Mouse (Mus musculus): ENCODE measurements at regions not wholly inside any gene's neighbourhood (a gene's known extent, or its start where the extent isn't known, plus 50 kb on each side); places are given as distances from the start of the nearest gene placed in this dataset.

DNA sequence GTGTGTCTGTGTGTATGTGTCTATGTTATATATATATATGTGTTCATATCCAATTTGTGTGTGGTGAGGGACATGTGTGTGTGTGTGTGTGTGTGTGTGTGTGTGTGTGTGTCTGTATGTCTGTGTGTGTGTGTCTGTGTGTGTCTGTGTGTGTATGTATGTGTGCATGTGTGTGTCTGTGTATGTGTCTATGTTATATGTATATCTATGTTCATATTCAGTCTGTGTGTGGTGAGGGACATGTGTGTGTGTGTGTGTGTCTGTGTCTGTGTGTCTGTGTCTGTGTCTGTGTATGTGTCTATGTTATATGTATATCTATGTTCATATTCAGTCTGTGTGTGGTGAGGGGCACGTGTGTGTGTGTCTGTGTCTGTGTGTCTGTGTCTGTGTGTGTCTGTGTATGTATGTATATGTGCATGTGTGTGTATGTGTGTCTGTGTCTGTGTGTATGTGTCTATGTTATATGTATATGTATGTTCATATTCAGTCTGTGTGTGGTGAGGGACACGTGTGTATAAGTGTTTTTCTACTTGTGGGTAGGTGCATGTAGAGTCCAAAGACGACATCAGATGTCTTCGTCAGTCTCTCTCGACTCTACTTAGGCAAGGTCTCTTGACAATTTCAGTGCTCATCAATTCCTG, 370.5 kb upstream of the Slc7a11 start:
- no peak for DNase-seq

DNA sequence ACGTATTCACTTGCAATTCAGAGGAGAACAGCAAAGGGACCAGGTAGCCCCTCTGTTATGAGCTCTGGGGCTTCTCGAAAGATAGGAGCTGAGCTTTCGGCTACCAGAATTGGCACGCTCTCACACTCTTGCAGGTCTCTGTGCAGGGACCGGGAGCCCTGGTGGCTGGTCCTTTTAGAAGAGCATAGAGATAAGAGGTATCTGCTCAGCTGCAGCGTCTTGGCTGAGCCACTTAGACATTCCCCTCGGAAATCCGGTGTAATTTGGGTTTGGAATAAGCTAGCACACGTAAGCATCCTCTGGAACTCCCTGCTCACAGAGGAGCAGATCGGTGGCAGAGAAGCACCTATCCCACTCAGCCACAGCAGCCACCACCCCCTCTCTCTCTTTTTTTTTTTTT, 372.3 kb upstream of the Slc7a11 start:
- DNase-seq, result peak; percentile 38

DNA sequence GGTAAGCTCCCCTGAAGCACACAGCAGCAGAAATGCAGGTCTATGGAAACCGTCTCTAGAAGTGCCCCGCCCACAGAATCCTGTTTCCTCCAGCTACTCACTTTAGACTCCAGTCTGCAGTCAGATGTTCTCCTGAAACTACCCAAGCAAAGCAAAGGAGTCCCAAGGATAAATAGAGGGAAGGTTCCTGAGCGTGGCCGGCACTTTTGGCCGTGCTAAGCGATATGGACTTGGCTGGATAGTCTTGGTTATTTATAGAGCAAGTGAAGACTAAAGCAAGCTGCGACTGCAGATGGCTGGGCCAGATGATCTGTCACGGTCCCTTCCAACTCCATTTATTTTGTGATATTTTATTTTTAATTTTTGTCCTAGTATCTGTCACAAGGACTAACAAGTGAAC, 373.1 kb upstream of the Slc7a11 start:
- DNase-seq, result peak; percentile 83

DNA sequence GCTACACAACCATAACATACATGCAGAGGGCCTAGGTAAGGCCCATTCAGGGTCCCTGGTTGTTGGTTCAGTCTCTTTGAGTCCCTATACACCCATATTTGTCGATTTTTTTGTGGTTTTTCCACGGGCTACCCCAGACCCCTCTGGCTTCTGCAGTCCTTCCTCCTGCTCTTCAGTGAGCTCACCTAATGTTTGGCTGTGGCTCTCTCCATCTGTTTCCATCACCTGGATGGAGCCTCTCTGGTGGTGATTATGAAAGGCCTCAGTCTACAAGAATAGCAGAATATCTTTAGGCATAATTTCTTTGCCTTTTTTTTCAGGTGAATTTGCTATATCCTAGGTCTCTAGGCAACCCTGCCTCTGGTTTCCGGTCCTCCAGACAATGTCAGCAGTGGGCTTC, 373.9 kb upstream of the Slc7a11 start:
- DNase-seq, result peak; percentile 55

DNA sequence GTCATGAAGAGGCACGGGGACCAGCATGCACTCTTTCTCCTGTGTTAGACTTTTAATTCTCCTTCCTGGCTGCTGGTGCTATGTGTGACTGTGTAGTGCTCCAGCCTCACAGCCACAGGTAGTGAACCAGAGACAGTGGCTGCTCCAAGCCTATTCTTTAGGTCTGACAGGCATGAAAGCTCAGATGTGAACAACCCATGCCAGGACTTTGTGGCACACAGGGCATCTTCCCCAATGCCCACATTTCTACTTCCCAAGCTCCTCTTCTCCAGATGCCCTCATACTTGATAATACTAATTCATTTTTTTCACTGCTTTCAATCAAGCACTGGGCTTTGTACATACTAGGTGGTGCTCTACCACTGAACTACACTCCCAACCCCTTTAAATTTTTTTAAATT, 377.4 kb upstream of the Slc7a11 start:
- no peak for DNase-seq

DNA sequence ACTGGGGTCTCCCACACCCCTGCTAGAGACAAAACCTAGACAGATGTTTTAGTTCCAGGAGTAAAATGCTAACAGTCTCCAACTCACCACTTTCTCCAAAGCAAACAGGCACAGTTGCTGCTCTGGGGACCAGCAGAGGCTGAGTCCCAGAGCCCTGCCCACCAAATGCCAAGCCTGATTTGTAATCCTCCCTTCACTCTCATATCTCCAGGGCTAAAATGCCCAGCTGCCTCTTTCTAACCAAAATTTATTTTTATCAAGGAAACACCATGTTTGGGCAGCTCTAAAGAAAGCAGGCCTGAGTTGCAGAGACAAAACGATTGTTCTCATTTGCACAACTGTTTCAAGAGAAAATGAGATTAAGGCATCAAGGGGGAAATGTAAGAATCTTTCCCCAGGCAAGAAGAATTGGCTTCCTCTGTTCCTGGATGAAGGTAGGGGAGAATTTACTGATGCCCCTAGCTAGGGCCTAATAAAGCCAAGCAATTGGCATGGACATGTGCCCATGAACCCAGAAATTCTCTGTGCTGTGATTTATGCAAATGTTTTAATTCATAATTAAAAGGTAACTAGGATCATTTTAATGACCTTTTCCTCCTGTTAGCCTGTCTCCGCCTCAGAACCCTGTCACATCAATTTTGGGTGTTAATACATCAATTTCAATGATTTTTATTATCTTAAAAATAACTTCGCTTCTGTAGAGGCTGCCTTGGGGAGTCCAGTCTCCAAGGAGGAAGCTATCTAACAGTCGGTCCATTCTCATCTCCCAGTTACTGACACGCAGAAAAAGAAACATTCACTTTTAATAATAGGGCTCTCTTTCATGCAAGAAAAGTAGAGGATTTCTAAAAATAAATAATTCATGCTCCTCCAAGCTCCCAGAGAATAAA, 382.4 kb upstream of the Slc7a11 start:
- DNase-seq, result no peak

DNA sequence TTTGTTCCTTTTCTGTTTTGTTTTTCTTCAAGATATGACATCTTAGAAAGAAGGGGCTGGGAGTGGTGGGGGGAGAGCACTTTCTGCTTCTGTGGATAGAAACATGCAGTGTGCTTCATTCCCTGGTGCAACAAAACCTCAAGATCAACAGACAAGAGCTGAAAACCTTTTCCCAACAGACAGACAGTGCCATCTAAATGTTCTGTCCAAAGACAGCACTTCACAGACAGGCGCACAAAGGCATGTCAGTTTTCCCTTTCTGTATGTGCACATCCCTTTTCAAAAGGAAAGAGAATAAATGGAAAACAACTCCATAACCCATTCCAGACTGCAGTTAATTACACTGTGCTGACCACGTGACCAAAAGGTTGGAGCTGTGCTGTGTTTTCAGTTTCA, 383.0 kb upstream of the Slc7a11 start:
- DNase-seq, result no peak

DNA sequence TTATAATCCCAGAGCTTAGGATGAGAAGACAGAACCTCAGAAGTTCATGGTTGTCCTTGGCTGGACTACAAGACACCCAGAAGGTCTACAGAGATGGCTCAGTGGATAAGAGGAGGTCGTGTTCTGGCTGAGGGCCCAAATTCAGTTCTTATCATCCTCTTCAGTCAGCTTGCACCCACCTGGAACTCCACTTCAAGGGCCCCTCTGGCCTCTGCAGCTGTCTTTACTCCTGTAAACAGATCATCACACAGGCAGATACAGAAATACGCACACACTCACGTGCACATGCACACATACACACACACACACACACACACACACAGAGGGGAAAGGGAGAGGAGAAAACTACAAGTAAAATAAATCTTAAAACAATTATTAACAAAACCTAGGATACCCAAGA, 385.8 kb upstream of the Slc7a11 start:
- no peak for DNase-seq

DNA sequence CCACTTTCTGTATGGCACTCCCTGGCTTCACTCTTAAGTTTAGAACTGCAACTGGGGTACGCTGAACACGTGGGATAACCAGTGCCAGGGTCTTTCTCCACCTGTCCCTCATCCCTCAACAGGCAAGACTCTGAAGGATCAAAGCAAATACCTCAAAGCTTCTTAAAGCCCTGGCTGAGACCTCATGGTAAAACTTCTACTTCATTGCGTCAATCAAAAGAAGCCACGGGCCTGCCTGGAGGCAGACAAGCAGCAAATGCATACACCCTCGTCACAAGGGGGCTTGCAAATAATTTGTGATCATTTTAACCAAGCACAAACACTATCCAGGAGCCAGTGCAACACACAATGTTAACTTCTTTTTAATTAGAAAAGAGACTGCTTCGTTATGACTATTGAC, 387.0 kb upstream of the Slc7a11 start:
- DNase-seq, result no peak

DNA sequence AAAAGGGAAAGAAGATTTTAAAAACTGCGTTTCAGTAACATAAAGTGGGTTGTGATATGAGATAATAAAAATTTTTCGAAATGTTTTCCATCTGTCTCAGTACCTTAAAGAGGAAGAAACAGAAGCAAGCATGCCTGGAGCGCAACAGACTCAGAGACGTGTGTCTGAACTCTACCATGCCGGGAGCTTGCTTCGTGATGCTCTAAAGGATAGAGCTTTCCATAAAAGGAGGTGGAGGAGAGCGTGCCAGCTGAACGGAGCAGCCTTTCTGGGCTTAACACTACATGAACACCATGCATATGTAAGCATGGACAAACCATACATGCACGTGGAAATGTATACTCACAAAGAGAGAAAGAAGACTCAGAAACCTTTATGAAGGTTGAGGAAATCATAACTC, 387.5 kb upstream of the Slc7a11 start:
- DNase-seq, result no peak

DNA sequence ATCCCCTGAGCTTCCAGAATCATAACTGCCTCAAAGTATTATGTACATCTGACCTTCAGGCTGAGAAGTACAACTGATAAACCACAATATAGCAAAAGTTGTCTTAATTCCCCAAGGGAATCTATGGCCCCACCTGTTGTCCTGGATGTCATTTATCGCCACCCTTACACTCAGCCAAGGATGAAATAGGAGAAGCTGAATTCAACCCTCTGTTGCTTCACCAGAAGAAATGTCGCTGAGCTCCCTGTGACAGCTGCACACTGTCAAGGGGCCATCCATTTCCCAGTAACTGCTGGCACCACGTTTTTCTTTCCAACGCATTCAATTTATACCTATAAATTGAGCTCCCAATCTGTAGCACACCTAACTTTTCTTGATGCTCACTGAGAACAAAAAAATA, 382.0 kb upstream of the Noct start:
- no peak for DNase-seq

DNA sequence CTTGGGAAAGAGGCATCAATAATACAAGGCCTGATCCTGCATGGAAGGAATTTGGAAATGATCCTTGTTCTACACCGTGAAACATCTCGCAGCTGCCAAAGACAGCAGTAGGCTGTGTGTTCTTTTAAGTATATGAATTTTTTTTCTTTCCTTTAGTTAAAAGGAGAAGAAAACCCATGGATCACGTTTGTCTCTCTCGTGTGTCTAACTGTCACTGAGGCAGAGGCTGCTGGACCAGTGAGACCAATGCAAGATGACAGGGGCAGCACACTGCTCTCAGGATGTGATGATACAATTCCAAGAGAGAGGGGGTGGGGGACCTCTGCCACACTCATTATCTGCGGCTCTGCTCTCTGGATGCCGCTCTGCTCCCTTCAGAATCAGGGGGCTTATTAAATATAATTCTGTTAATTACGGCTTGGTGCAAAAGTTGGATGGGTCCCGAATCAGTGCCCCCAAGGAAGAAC, 379.4 kb upstream of the Noct start:
- no peak for DNase-seq

DNA sequence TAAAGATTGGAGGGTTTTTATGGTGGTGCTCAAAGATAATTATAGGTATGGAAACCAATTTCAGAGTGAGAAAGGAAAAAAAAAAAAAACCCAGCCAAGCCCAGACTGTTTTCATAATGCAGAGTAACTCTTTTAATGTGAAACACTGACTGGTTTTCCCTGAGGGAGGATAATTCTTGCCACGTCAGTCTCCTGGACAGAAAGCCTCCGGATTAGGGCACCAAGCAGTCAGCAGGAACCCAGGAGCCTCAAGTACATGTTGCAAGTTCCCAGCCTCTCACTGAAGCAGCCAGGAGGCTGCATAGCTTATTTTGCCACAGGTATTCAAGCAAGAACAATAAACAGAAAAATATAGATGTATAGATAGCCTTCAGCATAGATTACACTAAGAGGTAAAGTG, 378.9 kb upstream of the Noct start:
- DNase-seq, result no peak

DNA sequence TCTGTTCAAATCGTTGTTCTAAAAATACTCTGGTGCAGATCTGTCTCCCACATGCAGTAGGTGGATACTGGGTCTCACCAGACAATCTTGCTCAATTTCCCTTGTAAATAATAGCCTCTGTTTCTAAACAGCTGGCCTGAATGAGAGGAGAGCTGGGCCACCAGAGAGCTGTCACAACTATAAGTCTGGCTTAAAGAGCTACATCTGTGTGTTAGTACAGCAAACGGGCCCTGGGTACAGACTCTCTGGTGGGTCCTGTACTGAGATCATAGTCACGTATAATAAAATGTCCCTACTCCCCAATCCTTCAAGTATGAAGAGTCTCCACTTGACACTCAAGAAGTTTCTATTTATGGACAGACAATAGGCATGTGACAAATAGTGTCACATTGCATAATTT, 375.7 kb upstream of the Noct start:
- no peak for DNase-seq

DNA sequence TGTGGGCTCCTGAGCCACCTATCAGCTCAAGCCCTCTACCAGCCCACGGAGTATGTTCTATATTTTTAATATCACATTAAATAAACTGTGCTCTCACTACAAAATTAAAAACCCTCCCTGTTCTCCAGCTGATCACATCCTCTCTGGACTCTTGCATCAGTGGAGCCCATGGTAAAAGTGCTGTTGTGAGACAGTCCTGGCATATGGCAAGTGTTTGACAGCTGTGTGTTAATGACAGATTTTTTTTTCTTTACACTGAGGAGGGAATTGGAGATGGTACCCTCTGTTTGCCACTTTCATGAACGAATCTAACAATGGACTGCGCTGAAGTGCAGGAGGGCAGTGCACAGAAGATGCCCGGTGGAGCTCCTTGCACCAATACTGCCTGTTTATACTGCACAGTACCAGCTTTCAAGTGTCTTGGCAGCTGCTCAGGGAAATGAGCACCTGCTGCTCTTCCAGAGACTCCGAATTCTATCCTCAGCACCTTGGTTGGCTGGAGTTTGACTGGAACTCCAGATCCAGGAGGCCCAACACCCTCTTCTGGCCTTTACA, 373.1 kb upstream of the Noct start:
- DNase-seq, result no peak

DNA sequence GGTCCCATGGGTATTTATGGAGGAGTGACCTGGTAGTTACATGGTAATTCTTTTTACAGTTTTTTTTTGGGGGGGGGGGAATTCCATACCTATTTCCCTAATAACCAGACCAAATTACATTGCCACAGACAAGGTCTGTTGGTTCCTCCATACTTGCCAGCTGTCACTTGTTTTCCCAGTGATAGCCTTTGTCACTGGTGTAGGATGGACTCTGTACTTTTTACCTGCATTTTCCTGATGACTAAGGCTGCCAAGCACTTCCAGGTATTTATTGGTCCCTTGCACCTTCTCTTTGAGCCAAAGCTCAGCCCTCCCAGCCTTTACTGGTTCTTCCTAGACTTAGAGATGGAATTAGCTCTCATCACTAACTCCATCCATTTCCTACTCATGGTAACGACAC, 357.1 kb upstream of the Noct start:
- no peak for DNase-seq

DNA sequence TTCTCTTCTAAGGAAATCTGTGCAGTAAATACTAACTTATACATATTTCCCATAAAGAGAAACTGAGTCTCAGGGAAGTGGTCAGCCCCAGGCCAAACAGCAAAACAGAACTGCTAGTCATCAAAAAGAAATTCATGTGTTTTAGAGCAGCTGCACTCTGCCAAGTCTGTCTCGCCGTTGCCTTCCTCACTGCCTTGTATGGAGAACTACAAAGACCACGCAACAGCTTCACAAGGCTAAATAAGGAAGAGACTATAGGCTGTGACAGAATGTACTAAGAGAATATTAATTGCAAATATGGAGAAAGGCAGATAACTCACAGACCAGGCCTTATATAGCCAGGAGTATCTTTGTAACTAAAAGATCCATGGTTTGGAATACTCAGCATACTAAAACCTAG, 355.0 kb upstream of the Noct start:
- no peak for DNase-seq

DNA sequence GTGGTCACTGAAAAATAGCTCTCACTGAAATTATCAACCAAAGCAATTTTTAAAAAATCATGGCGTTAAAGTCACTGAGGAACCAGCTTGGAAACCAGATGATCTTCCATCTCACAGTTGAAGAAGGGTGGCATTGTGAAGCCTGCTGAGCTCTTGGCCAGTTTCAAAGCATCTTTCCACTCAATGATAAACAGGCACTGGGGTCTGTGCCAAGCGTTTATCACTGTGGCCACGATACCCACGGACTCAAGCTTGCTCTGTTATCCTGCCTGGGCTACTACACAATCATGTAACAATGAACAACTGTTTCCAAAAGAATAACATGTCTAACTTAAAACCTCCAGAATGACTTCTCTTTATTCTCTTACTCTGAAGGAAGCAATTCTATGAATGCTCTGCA, 345.2 kb upstream of the Noct start:
- no peak for DNase-seq

DNA sequence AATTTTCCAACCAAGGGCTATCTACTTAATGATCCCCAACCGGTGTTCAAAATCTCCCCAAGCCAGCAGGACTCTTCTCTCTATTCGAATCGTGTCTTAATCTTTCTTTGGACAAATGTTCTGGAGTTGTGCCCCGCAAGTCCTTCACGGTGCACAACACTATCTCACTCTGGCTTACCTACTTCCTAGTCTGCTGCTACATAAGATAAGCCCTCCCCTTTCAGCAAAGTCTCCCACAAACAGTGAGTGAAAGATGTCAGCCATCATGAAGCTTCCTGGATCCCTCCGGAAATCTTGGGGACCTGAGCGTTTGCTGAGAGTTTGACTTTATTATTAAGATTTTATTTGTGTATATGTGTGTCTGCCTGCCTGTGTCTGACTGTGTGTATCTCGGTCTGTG, 344.7 kb upstream of the Noct start:
- DNase-seq, result no peak

DNA sequence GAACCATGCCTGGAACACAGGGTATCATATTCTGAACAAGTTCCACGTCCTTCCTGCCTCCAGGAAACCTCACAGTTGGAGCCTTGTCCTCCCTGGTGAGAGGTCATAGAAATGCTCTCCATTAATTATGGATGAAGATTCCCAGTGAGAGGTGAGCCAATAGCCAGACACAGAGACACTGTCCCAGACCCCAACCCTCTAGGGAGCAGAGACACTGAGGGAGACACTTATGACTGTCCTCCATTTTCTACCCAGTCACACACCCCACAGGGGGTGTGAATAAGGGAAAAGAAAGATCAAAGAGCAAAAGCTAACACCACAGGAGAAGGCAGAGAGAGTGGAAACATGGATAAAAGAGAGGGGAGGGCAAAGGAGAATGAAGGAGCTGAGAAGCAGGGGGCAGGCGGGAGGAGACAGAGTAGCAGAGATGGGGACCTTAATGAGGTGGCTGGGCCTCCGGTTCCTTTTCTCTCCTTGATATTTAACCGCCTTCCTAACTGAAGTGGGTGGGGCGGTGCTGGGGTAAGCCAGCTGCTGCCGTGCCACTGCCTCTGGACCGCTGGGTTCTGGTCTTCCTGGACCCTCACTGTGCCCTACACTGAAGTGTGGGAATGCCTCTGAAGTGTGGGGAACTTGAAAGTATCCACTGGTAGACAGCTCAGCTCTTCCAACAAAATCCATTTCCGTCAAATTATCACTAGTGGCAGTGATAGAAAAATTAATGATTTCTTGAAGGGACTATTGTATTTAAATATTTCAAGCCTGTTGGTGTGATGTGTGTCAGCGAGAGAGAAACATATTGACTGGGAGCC, 342.6 kb upstream of the Noct start:
- DNase-seq, result no peak

DNA sequence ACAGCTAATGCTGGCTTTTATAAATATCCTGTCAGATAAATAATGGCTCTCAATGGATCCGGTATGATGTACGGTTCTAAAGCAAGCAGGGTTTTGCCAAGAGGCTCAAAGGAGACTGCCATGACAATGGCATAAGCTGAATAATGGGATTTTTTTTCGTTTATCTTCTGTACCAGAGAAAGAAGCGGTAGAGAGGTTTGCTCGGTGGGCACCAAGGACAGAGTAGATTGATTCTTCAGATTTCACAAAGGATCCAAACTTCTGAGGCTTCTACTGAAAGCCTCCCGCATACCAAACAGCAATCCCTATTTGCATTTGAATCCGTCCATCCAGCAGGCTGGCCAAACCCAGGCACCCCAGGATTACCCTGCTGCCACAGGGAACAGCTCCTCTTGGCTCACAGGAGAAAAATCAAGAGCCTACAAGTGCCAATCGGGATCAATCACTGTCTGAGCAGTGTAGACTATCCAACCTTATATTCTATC, 342.0 kb upstream of the Noct start:
- DNase-seq, result no peak

DNA sequence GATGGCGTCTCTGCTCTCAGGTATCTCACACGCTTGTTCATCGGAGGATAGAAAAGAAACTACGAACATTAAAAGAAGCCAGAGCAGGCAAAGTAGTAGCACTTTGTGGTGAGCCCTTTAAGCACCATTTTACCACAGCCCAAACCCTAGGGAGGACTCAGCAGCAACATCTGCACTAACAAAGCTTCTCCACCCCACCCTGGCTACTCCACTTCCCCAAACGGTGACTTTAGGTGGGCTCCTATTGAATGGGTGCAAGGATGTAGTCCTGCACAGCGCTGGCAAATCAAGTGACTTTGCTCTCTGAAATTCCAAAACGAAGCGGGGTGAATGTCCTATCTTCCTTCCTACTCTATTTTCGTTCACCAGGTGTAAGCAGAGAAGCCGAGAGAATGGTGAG, 337.9 kb upstream of the Noct start:
- no peak for DNase-seq

DNA sequence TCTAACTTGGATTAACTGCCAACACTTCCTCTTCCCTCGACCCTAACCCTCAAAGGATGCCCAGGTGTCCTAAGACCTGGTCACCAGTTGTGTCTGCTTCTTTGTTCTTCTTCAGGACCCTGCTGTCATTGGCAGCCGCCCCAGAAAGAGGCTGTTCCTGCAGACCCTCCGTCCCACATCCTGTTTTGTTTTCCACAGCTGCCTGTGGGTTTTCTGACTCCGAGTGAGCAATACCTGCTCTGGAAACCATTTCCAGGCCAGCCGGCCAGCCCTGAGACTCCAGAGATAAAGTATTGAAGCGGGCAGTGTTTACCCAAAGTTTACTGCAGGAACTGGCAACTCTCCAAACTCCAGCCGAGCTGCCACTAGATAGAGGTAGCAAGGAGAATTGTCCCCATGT, 337.2 kb upstream of the Noct start:
- DNase-seq, result no peak

Measured in cerebellum, adult 11-12 months (tissue).